Mouse (Mus musculus): ENCODE results near the gene Pfkfb4.

The Pfkfb4 gene

DNA sequence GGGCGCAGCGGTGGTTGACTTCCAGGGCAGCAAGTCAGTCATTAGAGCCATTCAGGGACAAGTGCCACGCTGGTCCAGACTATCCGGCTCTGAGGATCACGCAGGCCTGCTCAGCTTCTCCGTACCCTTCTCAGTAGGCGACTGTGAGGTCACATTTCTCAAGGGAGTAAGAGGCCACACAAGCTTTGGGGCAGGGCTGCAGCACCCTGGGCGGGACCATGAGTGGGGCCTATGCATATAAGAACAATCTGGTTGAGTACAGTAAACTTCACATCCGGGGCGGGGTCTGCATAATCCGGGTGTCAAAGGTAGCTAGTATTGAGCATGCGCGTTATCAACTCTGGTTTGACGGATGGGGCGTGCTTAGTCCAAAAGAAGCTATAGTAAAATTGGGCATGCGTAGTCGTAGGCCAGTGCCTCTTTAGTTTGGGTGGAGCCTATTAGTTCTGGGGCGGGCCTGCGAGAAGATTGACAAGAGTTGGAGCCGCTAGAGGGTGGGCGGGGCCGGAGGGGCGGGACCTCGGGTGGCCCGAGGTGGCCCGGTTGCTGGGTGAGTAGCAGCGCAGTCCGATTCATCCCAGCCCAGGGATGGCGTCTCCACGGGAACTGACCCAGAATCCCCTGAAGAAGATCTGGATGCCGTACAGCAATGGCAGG is at the start of gene Pfkfb4:
Gene Pfkfb4 (plus strand): TSS at position 351 of the 657 bp plus-strand sequence.
- in situ Hi-C loops (cut with MboI): no loop called here

DNA sequence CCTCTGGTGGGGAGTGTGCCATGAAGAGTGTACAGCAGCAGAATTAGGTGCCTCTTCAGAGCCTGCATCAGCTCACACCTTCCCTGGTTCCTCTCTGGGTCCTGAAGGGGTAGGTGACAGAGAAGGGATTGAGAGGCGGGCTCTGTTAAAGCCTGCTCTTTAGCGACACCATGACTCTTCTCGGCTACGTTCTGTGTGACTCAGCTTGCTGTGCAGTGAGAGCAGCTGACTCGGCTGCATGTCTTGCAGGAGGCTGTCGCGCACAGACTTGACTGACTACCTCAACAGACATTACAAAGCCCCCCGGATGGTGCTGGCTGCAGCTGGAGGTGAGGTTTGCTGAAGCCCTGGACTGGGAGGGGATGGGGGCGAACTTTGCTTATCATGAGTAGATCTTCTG is 46.5 kb upstream of the Pfkfb4 start:
- in situ Hi-C loops (cut with MboI): no loop called here

DNA sequence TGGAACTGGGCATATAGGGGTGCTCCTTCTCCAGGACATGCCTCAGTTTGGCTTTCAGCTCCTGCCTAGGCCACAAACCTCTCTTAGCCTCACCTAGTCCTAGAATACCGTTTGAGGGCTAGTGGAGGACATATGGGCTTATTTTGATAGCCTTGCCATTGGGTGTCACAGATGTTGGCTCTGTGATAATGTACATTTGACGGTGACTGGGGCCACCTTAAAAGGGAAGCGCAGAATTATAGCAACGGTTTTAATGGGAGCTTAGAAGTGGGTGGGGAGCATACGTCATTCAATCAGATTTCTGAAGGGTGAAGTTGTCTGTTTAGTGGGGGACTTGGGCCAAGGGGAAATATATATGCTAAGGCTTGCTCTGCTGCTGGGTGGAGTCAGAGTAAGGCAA is 46.0 kb upstream of the Pfkfb4 start:
- in situ Hi-C loops (cut with MboI): no loop called here

DNA sequence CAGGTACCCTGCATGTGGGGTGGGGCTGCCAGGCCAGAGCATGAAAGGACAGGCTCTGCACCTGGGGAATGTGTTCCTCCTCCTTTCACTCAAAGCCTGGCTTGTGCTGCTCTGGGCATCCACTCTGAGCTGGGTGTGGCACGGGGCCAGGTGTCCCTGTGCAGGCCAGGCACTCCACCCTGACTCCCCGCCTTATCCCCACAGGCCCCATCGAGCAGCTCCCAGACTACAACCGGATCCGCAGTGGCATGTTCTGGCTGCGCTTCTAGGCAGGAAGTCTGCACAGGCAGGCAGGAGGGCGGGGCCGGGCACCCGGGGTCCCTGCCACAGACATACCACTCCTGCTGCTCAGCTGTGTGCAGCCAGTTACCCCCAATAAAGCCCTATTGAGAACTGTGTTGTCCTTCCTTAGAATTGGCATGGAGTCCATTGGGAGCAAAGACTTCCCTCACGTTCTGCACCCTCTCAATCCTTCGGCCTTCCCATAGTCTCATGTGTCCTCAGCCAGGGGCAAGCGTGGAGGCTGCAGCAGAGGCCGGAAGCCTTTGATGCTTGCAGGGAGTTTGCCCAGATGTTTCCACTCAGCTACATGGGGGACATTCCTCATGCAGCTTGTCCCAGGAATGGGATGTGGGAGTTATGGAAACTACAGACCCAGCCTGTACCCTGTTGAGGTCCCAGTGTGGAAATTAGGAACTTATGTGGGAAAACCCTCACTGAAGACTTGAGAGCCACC is 42.2 kb upstream of the Pfkfb4 start:
- in situ Hi-C loops (cut with MboI): no loop called here

DNA sequence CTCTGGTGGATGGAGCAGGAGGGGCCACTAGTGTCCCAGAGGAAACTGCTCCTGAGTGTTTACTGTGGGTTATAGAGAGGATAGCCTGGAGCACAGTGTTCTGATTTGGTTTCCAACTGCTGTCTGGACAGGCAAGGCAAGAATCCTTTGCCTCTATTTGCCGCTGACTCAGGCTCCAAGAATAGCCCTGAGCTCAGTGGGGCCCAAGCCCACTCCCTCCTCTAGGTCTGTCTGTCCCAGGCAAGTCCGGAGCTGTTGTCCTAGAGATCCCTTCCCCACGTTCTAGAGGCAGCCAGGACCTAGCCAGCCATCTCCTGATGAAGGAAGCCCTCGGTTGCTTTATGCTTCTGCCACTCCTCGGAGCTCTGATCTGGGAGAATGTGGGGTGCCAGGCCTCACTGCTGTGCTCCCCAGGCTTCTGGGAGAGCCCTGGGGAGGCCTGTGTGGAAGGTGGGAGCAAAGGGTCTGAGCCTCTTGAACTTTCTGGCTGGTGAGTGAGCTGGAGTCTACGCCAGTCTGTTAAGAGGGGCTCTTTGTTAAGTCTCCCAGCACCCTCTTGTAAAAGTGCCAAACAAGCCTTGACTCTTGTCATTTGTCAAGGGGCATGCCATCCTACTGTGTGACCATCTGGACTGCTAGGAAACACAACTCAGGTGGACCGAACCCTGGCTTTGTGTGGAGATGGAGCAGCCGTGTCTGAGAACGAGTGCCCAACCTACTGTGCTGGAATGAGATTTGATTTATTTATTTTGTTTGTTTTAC is 41.4 kb upstream of the Pfkfb4 start:
- in situ Hi-C loops (cut with MboI): no loop called here

DNA sequence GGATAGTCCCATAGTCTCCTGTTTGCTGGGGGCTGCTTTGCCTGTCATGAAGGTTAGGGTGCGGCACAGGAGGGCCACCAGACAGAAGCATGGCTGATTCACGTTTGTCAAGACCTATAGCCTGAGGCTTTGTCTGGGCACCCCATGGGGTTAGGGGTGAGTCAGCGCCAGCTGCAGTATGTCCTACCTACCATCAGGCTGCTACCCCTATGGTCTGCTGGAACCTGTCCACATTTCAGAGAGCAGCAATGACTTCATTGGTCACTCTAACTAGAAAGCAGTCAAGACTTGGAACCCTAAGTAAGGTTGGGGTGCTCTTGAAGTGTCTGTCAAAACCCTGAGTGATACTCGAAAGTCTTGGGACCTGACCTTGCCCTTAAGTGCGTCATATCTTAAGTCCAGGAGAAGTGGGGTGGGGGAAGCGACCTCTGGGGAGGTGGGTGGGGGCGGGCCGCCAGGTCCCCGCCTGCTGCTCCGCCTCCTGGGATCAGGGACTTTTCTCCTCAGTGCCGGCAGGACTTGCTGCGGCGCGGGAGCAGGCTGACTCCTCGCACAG is 38.4 kb upstream of the Pfkfb4 start, which contains the start of gene Col7a1:
Gene Col7a1 (plus strand): TSS at position 506 of the 556 bp plus-strand sequence.
- in situ Hi-C loops (cut with MboI): no loop called here

DNA sequence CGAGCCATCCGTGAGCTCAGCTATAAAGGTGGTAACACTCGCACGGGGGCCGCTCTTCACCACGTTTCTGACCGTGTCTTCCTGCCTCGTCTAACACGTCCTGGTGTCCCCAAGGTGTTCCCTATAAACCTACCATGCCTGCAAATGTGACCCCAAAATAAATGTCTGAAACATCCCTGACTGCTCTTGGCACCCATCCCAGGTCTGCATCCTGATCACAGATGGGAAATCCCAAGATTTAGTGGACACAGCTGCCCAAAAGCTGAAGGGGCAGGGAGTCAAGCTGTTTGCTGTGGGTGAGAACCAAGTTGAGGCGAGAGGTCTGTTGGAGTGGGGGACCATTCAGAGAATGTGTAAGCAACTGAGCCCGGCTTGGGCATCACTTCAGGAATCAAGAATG is 36.3 kb upstream of the Pfkfb4 start:
- in situ Hi-C loops (cut with MboI): no loop called here

DNA sequence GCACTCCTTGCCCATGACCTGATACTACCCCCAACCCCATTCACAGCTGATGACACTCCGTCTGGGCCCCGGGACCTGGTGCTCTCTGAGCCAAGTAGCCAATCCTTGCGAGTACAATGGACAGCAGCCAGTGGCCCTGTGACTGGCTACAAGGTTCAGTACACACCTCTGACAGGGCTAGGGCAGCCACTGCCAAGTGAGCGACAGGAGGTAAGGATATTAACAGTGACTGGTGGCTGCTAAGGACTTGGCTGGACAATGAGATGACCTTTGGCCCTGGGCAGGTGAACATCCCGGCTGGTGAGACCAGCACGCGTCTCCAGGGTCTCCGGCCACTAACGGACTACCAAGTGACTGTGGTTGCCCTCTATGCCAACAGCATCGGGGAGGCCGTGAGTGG is 35.7 kb upstream of the Pfkfb4 start:
- in situ Hi-C loops (cut with MboI): no loop called here

DNA sequence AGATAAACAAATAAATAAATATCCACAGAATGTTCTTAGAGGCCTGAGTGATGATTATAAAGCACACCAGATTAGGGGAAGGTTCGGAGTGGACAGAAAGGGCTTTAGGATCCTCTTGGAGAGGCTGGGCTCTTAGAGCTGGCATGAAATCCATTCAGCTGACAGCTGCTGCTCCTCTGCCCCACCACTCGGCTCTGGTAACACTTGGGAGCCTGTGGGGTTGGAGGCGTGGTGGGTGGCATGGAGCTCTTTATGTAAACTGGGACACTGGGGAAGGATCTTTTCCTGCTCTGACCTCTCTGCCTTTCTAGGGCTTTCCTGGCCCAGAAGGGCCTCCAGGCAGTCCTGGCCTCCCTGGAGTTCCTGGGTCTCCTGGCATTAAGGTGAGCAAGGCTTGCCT is 28.0 kb upstream of the Pfkfb4 start:
- in situ Hi-C loops (cut with MboI): no loop called here

DNA sequence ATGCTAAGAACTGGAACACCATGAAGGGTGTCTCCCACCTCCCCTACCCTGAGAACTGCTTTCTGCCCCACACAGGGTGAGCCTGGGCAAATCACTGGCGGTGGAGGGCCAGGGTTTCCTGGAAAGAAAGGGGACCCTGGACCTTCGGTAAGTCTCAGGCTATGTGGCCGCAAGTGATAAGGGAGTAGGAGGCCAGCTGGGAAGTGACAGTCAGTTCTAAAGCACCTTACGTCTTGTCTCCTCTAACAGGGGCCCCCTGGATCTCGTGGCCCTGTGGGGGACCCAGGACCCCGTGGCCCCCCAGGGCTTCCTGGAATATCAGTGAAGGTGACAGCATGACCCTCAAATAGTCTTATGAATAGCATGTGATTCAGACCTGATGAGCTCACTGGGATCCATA is 27.2 kb upstream of the Pfkfb4 start:
- in situ Hi-C loops (cut with MboI): no loop called here

DNA sequence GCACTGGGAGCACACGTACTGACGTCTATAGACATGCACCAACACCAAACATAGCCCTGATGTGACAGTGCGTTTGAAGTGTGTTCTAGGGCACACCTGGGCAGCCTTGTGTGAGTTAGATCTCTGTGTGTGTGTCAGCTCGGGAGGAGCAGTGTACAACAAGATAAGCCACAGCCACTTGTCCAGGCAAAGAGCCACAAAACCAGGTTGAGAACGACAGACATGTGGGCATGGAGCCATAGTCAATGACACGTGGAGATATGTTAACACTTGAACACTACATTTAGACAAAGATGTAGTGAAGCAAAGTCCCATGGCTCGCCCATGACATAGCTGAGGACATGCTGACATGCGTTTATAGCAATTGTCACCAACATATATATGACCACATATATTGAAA is 21.0 kb upstream of the Pfkfb4 start:
- in situ Hi-C loops (cut with MboI): no loop called here

DNA sequence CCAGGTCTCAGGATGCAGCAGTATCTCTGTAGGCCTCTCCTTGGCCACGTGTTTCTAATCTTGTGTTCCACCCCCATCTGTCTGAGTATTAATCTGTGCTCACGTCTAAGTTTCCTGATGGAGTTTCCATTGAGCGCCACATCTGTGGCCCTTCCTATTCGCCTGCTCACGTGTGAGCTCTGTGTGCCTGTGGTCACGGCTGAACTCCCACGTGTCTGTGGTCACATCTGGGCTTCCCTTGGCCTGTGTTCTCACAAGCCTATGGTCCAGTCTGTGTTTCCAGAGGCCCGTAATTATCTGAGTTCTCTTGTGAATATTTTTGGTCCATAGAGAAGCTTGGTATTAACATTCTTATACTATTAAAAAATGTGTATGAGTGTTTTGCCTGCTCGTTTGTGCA is 15.1 kb upstream of the Pfkfb4 start:
- in situ Hi-C loops (cut with MboI): no loop called here

DNA sequence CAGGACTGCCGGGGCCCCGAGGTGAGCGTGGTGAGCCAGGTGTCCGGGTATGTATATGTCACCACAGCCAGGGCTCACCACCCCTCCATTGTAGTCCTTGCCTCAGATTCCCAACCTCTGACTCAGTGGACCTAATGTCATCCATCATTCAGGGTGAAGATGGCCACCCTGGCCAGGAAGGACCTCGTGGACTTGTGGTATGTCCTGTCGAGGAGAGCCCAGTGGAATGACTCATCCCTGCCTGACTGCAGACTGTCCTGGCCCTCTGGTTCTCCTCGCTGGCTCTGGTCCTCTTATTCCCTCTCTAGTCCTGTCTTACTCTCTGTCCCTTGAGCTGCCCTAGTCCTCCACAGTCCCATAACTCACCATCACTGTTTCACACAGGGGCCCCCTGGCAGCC is 13.6 kb upstream of the Pfkfb4 start:
- in situ Hi-C loops (cut with MboI): no loop called here

DNA sequence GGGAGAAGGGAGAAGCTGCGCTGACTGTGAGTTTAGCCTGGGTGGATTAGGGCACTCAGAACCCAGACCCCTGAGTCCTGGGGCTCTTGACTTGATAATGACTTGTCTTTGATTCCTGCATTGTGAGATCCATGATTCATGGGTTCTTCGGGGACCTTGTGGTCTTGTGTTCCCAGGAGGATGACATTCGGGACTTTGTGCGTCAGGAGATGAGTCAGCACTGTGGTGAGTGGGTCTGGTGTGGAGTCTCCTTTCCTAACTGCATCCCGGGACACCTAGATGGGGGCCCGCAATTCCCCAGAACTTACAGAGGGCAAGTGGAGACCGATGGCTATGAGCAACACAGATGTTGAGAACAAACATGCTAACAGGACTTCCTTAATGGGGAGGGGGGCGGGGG is 9.1 kb upstream of the Pfkfb4 start:
- in situ Hi-C loops (cut with MboI): no loop called here

DNA sequence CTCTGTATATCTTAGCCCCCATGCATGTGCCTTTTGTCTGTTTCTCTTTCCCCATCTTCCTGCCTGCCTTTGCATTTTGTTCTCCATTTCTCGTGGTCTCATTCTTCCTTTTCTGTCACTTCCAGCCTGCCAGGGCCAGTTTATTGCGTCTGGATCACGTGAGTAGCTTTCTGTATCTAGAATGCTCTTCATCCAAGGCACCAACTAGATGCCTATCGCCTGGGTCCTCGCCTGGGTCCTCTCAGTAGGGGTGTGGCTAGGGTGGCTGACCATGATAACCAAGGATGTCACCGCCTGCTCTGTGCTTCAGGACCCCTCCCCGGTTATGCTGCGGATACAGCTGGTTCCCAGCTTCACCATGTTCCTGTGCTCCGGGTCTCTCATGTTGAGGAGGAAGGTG is 8.4 kb upstream of the Pfkfb4 start:
- in situ Hi-C loops (cut with MboI): no loop called here

DNA sequence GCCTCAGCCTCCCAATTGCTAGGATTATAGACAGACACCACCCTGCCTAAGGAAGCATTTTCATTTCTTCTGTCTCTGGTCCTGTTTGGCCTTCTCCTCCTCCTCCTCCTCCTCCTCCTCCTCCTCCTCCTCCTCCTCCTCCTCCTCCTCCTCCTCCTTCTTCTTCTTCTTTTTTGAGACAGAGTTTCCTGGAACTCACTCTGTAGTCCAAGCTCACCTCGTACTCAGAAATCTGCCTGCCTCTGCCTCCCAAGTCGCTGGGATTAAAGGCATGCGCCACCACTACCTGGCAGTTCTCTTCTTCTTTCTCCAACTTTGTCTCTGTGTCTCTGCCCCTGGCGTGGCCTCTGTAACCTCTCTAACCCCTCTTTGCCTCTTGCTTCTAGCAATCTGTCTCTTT is 5.9 kb upstream of the Pfkfb4 start, which contains the start of gene Ucn2:
Gene Ucn2 (plus strand): TSS at position 301 of the 400 bp plus-strand sequence.
- in situ Hi-C loops (cut with MboI): no loop called here

DNA sequence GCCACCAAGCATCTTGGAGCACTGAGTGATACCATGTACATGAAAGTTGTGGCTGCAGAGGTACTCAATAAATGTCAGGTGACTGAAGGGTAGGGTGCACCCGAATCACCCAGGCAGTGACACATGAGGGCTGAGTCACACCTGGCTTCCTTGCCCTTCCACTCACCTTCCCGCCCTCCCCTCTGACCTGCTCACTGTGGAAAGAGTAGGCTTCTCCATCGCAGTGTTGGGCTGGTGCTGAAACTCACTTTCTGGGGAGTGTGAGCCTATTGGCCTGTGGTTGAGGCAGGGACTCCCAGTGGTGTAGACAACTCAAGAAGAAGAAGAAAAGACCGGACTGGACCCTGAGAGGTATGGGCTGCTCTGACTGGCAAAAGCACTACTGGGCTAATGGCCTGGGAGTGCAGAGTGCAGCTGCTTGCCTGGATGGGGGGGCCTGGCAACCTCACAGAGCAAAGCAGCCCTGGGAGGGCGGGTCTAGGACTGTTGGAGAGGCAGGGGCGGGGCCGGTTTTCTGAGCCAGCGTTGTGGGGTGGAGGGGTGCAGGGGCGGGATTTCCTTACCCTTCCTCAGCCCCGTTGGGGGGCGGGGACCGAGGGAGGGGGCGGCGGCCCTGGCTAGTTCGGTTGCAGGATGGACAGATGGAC is 3.8 kb upstream of the Pfkfb4 start:
- in situ Hi-C loops (cut with MboI): no loop called here

DNA sequence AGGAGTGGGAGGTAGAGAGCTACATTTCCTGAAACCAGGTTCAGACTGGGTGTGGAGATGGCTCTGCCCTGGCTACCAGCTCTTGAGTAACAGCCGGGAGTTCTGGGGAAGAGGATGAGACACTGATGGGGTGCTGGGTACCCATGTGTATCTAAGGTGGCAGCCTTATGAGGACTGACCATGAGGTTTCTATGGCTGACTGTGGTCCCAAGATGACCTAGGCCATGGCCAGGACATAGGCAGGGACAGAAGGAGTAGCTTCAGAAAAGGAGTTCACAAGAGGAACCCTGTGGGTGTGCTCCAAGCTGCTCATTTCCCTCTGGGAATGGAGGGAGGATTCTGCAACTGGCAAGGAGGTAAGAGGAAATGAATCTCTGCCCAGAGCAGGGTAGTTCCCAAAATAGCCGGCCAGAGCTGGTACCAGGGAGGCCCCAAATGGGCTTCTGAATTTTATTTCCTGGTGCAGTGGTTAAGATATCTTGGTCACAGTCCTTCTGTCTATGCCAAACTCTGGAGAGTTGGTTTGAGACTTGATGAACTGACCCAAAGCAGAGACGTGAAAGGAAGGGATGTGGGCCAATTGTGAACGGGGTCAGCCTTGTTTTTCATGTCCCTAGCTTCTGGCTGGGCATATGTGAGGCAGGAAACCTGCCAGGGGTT is 1.6 kb upstream of the Pfkfb4 start:
- in situ Hi-C loops (cut with MboI): no loop called here

DNA sequence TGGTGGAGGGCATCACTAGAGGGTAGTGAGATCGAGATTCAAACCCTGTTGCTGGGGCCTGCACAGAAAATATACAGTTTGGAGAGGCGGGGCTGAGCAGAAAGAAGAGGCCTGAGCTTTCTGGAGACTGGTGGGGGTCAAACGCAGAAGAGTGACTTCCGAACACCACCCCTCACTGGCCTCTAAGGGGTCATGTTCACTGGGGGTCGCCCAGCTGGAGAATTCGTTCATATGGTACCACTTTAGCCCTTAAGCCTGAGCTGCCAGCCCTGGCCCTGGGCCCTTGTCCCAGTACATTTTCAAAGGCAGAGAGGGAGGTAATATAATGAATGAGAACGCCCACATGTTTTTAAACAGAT is 1.1 kb upstream of the Pfkfb4 start:
- in situ Hi-C loops (cut with MboI): no loop called here

DNA sequence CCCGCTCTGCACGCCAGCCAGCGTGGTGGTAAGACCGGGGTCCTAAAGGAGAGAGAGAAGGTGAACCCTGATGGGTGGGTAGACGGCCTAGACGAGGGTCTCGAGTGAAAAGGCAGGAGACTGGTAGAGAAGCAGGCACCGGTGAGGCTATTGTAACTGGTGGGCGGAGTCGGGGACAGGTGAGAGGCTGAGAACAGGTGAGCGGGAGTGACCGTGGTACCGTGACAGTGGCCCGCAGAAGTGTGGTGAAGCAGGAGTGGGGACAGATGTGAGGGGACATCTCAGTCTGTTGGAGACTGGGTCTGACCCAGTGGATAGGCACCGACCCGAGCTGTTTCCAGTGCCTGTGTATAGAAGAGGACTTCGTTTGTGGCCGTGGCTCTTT is 499 bp downstream of the Pfkfb4 start:
- in situ Hi-C loops (cut with MboI): no loop called here

DNA sequence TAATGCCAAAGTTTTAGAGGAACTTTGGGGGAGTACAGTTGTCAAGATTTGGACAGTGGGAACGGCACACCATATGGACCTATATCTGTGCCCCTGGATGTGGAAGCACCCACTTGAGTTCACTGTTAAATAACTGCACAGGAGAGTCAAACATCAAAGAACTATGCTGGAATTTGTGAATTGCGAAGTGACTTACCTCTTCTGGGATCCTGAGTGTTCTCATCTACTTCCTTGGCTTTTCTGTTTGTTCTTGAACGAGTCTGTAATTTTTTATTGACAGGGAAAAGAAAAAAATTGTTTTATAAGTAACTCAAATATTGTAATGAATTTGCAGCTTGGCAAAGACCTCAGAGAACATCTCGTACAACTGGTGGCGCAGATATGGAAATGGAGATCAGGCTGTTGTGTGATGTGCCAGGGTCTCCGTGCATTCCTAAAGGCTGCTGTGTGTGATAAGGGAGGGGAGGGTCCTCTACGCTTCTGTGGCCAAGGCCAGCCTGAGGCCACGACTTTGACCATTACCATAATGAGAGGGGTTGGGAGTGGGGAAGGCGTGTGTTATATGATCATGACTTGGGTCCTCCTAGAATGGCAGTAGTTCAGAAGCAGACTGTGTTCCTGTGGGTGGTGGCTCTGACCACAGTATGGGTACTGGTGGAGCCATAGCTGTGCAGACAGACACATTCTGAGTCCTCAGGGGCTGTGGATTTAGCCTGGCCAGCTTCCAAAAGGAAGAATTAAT is 1.2 kb downstream of the Pfkfb4 start:
- in situ Hi-C loops (cut with MboI): no loop called here
